Mouse (Mus musculus) CD4-positive helper T cell, adult 2 months (primary cell): ENCODE measurements around the gene Nudt2.
A peak's percentile ranks its signal among the peaks of the same experiment; 100 is the strongest.

Experiments used
- DNase-seq: peaks from one replicate; pipeline ENCODE4 v3.0.0-alpha.2; 2012; ENCODE audit warnings: low read depth, missing footprints, low spot score

Gene Nudt2

DNA sequence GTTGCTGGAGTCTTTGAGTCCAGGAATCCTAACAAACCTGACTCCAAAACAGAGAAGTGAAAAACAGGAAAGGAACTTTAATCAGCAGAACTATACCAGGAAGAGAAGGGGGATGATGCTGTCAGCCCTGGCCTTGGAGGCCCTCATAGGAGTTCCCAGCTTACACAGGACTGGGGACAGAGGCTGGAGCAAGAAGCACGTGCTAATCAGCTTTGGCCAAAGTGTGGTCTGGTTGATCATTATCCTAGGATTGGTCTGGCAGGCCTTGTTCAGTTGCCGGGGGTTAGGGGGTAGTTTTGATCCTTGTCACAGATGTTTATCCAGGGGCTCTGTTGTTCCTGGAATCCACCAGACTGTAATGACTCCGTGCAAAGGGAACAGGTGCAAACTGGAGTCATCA, 29.4 kb downstream of the Nudt2 start:
- no peak for DNase-seq

DNA sequence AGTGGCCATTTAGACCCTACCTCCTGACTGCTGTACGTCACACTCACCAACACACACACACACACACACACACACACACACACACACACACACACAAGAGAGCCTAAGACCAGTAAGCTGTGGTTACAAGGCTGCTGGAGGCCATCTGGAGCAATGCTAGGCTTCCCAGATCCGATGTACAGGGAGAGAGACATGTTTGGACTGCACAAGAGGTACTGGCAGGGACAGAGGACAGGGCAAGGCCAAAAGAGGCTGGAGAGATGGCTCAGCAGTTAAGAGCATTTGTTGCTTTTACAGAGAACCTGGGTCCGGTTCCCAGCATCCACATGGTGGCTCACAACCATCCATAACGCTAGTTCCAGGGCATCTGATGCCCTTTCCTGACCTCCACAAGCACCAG, 30.1 kb downstream of the Nudt2 start:
- DNase-seq: no peak

DNA sequence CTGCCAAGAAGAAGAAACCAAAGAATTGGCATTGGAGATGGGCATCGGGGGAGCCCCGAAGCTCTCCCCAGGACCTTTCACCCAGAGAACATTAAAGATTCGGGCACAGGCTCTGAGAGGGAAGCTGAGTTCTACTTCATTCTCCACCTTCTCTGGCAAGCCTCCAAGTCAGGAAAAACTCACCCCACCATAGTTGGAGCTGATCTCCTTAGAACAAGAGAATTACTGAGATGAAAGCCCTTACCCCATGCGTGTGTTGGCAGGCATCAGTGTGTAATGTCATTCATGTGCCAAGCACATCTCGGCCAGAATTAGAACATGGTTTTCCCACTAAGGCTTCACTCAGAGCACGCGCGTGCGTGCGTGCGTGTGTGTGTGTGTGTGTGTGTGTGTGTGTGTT, 30.9 kb downstream of the Nudt2 start:
- DNase-seq: no peak

DNA sequence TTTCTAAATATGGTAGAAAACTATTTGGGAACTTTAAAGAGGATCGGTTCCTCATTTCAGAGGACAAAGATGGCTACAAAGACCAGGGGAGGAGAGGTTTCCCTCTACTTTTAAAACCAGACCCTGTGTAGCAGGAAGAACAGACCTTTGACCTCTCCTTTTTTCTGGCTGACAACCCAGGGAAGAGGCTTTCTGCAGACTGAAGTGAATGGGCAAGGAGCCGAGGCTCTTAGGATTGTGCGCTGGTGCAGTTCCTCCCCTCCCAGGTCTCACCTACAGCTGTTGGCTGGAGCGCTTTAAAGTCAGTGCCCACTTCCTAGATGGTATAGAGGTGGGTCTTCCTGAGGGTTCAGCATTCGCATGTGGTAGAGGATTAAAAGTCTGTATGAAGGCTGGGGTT, 32.1 kb downstream of the Nudt2 start:
- DNase-seq: no peak

DNA sequence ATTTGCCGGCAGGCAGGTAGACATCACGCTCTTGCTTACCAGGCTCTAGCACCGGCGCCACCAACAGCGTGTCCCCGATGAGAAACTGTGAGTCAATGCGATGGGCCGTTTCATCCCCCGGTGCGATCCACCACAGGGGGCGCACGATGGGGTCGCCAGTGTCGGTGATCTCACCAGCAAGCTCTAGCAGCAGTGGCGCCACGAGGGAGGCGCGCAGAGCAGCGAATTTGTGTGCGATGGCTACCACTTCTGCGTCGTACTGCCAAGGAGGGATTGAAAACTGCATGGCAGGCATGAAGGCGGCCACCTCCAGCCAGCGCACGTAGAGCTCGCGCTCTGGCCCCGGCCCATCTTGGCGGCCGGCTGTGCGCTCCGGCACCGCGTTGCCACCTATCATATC, 32.6 kb downstream of the Nudt2 start:
- no peak for DNase-seq

DNA sequence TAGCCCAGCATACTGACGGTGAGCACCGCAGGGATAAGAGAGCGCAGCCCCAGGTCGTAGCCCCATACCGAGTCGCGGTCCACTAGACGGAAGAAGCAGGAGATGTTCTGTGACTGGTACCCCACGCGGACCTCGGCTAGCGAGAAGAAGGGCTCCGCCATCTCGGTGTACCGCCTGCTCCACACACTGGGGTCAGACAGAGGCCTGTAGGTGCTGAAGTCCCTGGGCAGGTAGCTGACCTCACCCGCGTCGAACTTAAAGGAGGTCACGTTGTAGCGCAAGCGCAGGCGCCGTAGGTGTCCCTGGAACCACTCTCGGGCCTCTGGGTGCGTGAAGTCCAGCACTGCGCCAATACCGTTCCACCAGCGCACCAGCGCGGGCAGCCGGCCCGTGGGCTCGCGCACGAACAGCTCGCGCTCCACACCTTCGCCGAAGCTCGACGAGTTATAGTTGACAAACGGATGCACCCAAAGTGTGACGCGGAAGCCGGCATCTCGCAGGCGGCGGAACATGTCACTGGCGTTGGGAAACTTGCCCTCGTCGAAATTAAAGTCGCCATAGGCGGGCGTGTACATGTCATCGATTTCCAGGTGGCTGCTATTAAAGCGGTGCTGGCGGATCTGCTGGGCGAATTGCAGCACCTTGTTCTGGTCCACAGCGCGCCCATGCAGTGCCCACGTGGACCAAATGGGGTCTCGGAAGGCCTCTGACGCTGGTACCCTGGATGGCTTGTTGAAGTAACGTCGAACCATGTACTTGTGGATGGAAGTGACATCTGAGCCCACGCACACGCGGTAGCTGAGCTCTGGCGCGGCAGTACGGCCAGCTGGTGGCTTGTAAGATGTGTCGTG, 33.3 kb downstream of the Nudt2 start:
- DNase-seq: no peak

DNA sequence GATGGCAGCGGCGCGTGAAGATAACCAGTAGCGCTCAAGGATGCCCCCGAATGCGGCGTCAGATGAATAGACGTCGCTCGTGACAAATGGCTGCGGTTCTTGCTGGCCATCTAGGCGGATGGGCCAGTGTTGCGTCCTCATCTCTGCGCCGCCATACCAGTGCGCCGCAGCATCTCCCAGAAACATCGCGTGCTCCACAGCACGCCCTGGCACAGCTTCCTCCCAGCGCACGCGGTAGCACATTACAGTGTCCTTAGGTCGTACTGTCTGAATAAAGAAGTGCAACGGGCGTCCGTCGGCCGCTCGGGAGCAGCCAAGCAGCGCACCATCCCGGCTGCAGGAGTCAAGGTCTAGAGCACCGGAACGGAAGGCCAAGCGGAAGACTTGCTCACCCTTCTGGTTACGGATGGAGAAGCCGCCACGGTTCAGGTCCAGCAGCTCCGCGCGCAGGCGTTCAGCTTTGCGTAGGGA, 34.0 kb downstream of the Nudt2 start:
- DNase-seq: no peak

DNA sequence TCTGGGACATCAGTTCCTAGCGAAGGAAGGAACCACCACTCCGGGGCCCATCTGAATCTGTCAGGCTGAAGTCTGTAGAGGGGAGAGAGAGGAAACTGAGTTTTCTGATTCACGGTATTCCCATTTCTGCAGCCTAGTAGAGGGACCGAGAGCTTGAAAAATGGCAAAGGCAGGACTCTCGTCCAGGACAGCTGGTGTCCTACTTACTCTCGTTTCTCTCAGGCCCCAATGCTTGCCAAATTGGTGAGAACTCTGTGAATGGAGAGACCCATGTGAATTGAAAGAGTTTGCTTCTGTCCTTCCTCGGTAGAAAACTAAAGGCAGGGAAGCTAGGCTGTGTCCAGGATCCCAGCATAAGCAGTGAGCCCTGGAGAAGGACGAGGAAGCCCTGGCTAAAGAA, 34.7 kb downstream of the Nudt2 start:
- no peak for DNase-seq

DNA sequence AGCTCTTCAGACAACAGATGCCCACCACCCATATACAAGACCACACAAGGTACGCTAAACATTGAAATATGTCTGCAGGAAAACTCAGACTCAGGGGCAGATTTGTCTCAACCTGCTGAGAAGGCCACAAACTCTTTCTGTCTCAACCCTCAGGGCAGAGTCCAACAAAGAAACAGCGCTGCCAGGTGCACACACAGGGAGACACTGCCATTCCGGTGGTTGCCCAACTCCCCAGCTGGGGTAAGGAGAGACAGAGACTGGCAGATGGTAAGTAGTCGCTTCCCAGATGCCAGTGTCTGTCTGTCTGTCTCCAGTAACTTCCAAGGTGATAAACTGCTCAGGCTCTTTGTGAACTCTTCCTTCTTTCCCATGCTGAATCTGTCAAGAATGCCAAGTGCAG, 35.8 kb downstream of the Nudt2 start:
- DNase-seq: no peak

DNA sequence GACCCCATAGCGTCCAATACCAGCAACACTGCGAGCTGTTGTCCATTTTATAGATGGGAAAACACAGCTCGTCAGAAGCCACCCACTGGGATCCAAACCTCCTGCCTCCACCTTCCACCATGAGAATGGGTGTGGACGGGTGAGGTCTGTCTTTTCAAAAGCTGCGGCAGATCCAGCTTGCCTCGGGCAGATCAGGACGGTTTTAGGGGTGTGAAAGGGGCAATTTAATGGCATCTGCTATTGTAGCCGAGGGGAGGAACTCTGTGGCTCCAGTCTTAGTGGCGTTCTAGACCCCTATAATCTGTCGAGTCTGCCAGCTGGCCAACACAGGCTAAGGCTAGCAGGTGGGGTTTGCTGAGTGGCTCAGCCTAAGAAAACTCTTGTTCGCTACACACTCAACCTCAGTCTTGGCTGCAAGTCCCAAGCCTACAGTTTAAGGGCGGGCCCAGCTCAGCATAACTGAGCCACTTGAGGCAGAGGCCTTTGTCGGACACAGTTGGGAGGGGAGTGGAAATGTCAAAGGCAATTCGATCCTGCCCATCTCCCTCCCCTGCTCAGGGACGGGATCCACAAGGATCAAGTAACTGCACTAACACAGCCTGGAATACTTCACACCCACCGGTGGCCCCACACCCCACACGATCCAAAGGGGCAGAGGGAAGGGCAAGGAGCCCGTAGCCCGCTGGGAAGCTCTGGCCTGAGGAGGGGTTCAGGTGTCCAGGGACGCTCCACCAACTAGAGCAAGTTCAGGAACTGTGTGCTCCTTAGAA, 37.4 kb downstream of the Nudt2 start:
- no peak for DNase-seq

DNA sequence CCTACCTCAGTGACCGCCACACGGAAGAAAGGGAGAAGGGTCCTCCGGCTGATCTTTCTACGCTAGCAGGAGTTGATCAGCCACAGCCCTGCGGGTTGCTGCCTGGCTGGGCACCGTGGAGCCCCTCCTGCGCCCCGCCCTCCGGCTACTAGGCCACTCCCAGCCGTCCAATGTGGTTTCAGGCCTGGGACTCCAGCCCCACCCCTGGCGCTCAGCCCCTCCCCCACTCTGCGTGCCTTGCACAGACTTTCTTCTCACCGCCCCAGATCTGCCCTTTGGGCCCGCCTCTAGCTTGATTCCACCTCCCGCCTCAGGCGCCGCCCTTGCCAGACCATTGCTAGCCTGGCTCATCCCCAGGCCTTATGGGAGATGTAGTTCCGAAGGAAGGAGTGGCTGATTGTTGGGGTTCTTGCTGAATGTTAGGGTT, 38.0 kb downstream of the Nudt2 start, which contains the start of gene AI464131:
Gene AI464131 (minus strand): TSS at position 91 of the 427 bp plus-strand sequence.
- peak; percentile 73 for DNase-seq

DNA sequence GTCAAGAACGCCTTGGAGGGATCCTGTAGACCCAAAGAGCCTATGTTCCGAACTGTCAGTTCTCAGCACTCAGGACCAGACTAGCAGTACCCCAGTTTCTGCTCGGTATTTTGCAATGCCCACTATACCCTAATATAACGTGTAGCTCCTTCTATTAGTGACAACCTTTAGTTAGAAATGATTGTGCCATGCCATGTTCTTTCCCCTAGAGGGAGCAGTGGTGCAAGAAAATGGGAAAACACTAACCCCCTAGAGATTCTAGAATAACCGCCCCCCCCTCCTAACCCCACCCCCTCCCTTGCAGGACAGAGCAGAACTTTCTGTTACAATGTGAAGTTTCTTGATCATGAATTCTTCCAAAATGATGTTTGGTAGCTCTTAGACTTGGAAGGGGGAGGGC, 39.4 kb downstream of the Nudt2 start:
- no peak for DNase-seq

DNA sequence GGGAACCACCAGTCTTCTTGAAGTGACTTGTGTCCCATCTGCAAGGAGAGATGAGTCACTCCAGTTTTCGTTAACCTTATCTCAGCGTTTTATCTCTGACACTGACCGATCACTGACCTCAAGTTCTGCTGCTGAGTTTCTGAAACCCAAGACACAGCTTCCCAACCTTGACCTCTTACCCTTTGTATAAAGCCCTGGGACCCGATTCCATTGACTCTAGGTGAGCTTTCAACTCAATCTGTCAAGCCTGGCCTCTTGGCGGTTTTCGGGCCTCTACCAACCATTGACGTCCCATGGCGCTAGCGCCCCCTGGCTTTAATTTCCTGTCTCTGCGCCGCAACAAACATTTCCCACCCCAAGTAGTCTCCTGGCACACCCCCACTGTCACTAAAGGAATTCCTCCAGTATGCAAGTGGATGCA, 40.2 kb downstream of the Nudt2 start:
- DNase-seq: no peak

DNA sequence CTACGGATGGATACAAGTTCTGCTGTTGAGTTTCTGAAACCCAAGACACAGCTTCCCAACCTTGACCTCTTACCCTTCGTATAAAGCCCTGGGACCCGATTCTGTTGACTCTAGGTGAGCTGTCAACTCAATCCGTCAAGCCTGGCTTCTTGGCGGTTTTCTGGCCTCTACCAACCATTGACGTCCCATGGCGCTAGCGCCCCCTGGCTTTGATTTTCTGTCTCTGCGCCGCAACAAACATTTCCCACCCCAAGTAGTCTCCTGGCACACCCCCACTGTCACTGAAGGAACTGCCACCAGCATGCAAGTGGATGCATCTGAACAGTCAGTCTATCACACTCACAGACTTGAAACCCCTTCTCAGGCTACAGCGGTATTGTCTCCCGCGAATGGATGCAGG, 41.2 kb downstream of the Nudt2 start:
- peak; percentile 35 for DNase-seq

DNA sequence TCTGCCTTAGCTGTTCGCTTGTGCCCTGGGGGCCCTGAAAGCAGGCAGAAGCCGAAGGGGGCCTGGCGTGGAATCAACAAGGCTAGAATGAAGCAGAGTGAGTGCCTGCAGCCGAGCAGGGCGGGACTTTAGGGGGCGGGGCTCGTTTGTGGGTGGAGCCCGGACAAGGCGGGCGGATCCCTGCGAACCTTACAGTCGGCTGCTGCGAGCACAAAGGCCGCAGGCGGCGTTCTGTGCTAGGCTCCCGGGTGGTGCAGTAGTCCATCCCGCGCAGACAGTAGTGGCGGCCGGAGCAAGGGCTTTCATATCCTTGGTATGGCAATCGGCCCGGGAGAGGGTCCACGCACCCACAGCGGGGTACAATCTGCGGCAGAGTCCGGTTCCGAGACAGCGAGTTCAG, 42.0 kb downstream of the Nudt2 start:
- peak; percentile 76 for DNase-seq

DNA sequence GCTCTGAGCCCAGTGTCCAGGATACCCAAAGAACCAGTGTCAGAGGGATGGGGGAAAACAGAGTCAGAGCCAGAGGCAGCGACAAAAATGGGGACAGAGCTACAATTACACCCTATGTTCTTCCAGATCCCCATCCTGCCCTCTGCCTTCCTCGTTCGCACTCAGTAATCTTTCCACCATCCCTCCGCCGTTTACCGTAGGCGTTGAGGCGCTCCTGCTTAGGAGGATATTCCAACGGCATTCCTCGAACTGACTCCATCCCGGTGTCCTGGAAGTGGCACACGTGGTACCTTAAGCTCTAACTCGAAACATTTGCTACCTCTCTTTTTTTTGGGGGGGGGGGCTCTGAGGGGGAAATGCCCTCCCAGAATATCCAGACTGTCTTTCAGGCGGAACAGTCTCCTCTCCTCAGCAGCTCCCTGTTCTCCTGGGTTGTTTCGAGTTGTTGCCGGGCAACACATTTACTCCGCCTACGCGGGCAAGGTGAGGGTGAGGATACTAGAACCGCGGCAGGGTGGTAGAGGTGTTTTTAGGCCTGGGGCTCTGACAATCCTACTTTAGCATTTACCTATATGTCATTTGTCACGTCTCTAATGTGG, 42.5 kb downstream of the Nudt2 start:
- no peak for DNase-seq

DNA sequence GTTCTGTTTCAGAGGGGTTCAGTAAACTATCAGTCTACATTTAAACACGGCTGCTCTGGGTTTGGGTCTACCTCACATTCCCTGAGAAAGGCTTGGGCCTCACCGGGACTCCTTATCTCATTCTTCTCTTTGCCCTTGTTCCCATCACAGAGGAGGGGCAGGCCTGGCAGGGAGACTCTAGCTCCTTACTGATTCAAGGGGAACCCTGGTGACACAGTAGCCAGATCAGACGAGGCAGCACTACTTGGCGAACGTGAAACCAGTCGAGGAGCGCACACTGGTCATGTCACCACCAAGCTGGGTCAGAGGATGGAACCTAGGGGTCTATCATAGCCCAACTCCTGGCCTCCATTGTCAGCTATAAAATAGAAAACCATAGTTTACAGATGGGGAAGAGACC, 43.0 kb downstream of the Nudt2 start:
- DNase-seq: no peak

DNA sequence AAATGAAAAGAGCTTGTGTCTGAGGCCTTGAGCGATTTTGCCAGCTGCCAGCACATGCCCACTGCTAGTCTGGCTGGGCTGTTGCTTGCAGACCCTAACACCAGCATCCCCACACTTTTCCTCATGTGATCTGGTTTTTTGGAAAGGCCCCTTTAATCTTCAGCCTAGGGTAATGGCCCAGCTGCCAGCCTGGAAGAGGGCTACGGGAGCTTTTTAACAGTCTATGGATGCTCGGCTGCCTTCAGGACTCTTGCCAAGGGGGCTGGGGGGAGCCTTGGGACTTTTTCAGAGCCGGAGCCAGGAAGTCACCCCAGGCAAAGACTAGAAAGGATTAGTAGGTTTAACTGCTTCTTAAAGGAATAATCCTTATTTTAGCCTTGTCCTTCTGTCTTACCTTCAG, 48.4 kb downstream of the Nudt2 start:
- no peak for DNase-seq

DNA sequence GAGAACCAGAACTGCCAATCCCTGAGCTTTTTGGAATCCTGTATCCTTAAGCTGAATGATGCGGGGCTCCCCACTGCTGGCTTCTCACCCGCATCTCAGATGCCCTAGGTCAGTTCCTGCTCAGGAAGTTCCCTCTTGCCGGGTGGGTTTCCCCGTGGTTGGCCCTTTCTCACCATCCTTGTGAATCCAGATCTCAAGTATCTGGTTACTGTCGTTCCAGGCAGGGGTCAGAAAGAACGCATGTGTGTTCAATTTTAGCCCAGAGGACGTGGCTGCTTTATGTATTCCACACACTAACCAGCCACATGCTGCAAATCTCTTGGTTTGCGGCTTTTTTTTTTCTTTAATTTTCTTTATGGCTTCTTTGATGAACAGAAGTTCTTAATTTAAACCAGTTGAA, 48.8 kb downstream of the Nudt2 start:
- DNase-seq: no peak

DNA sequence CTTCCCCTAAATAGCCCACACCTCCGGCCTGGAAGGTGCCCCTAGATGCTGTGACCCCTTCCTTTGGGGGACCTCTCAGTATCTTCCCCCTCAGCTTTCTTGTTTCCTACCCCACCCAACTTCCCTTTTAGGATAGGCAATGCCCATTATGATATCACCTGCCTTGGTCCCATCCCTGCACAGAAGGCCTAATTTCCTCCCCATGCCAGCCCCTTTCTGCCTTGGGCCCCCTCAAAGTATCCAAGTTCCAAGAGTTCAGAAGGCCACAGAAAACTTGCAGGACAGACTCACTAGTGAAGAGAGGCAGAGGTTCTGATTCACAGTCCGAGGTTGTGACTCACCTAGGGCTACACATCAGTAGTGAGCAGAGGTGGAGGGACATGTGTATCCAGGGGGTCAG, 52.3 kb downstream of the Nudt2 start, which contains the start of gene 1110017D15Rik:
Gene 1110017D15Rik (minus strand): TSS at position 101 of the 400 bp plus-strand sequence.
- DNase-seq: no peak

DNA sequence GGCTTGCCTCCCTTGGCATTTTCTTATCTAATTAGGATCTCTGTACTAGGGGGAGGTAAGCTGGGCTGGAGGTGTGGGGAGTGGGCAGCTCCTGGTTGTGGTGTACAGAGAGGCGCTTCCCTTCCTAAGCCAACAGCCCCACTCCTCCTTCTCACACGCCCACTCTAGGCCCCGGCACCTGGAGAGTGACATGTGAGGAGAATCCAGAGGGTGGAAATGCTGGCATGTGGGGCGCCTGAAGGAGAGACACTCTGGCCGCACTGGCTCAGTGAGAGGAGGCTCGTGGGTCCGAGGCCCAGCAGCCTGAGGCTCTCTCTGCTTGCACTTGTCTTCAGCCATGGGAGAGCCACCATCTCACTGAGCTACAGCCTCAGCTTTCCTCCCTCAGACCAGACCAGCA, 53.4 kb downstream of the Nudt2 start:
- DNase-seq: no peak

DNA sequence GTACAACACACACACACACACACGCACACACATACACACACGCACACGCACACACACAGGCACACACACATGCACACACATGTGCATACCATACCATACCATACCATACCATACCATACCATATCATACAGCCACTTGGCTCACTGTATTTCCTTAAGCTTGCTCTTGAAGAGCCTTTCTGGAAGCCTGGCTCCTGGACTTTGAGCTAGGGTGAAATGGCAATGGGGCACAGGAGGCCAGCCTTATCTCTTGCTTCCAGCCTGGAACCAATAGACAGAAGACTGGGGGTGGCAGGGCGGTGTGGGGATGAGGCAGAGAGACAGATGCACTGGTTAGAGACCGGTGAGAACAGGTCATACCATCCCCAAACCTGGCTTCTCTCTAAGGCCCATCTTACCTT, 54.2 kb downstream of the Nudt2 start:
- no peak for DNase-seq
